Mouse (Mus musculus): ENCODE measurements around the gene Rabl3.

- no peak for TF ChIP-seq ZNF384 (IDR thresholded peaks at IDR 0.05; ENCODE audit: low read depth, low read length)
- no peak for TF ChIP-seq MAFK (IDR thresholded peaks at IDR 0.05; ENCODE audit: insufficient read depth, low read depth, low read length)
- no peak for TF ChIP-seq CHD2 (IDR thresholded peaks at IDR 0.05; ENCODE audit: low read depth, low read length)
- no peak for TF ChIP-seq HCFC1 (IDR thresholded peaks at IDR 0.05; ENCODE audit: borderline replicate concordance, insufficient read depth, low read length)
- no peak for TF ChIP-seq ZC3H11A (IDR thresholded peaks at IDR 0.05; ENCODE audit: borderline replicate concordance, low read depth, low read length)
These were observed 51.2 kb downstream of the Rabl3 start for GRCm38 (mm10) chr16:37590921-37591320.

Measured in ES-E14 (cell line).